Mouse (Mus musculus) intestine, embryonic 15.5 days (tissue): Measurements from ENCODE around the gene Idh2. TPM values are rescaled to one million over a fixed set of nuclear protein-coding genes. Genes with fewer than 3 reads are reported as not detected.
"Not testable (repeated sequence)": the region's sequence is repeated elsewhere in the genome, so short reads cannot be mapped to it uniquely, and the experiment has no call there.

Experiments
- ATAC-seq: fragments of 200-750 bp; cut with Nextera tagmentation; 2 replicates; pipeline ENCODE4 v1.8.0; 2017; ENCODE audit warnings: moderate TSS enrichment, moderate library complexity
- H3K27ac ChIP-seq: fragments of 300-500 bp; sonication (generic); 2 replicates; pipeline ENCODE4 v1.5.1; 2015; ENCODE audit warnings: mild to moderate bottlenecking, inconsistent platforms
- H3K27me3 ChIP-seq: fragments of 300-500 bp; sonication (generic); replicated peaks from 2 replicates; pipeline ENCODE4 v1.6.1; 2015; ENCODE audit warnings: inconsistent platforms
- H3K36me3 ChIP-seq: fragments of 300-500 bp; sonication (generic); 2 replicates; pipeline ENCODE4 v1.6.1; 2015; ENCODE audit warnings: inconsistent platforms
- H3K4me1 ChIP-seq: fragments of 300-500 bp; sonication (generic); replicated peaks from 2 replicates; pipeline ENCODE4 v1.6.1; 2015; ENCODE audit warnings: inconsistent platforms
- H3K4me2 ChIP-seq: fragments of 300-500 bp; sonication (generic); replicated peaks from 2 replicates; pipeline ENCODE4 v1.6.1; 2015; ENCODE audit warnings: mild to moderate bottlenecking, inconsistent platforms
- H3K4me3 ChIP-seq: fragments of 300-500 bp; sonication (generic); replicated peaks from 2 replicates; pipeline ENCODE4 v1.5.1; 2015; ENCODE audit warnings: inconsistent platforms
- H3K9ac ChIP-seq: fragments of 300-500 bp; sonication (generic); 2 replicates; pipeline ENCODE4 v1.6.1; 2015; ENCODE audit warnings: inconsistent platforms
- H3K9me3 ChIP-seq: fragments of 300-500 bp; sonication (generic); 2 replicates; pipeline ENCODE4 v1.6.1; 2016; ENCODE audit warnings: inconsistent platforms
- WGBS: fragments of 180-500 bp; shearing (Covaris S2); methylation state at CpG from one replicate; pipeline ENCODE4 v1.1.7; 2015; 5-methylcytosine and 5-hydroxymethylcytosine counted together
- polyA plus RNA-seq: library from polyadenylated mRNA; unstranded; fragments of >200 nt; fragmentation: Nextera tagmentation; extraction: Ambion mirVana; gene quantifications from 2 replicates; pipeline ENCODE4 v1.2.1, GENCODE M21; 2015

Idh2 gene
- polyA plus RNA-seq, 1 experiment from 2014 or later = 520 TPM

GRCm38 (mm10) chr7:80140815-80141214 lies 25.6 kb upstream of the Idh2 start:
- no peak overlapping the region for H3K27ac ChIP-seq
- H3K9ac ChIP-seq = no peak overlapping the region
- H3K9me3 ChIP-seq = no peaks in the 10 kb centered on the region
- peak; percentile 76 for ATAC-seq
- H3K36me3 ChIP-seq = no peaks in the 10 kb centered on the region
- no peaks in the 10 kb centered on the region for H3K27me3 ChIP-seq
- 13% methylated on average over 9 of the region's 9 CpGs for WGBS
- peaks cover 12% of the 10 kb centered on the region for H3K4me1 ChIP-seq
- H3K4me3 ChIP-seq = no peak overlapping the region
- H3K4me2 ChIP-seq = no peak overlapping the region

DNA sequence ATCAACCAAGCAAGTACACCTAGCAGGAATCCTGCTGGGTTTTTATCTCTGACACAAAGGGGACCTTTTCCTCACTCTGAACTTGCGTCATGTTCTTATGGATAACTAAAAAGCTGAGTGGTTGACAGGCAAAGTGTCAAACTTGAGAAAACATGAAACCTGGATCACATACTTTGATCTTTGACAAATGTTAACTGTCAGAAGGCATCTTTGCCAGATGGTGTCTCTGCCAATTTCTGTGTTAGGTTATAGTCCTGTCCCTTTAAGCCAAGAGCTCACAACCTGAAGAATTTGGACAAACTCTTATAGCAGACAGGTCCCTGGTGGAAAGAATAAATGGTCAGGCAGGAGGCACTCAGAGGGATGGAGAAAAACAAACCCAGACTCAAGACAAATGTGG lies 23.2 kb upstream of the Idh2 start:
- 88% methylated on average over 1 of the region's 1 CpGs for WGBS
- no peak for ATAC-seq

DNA sequence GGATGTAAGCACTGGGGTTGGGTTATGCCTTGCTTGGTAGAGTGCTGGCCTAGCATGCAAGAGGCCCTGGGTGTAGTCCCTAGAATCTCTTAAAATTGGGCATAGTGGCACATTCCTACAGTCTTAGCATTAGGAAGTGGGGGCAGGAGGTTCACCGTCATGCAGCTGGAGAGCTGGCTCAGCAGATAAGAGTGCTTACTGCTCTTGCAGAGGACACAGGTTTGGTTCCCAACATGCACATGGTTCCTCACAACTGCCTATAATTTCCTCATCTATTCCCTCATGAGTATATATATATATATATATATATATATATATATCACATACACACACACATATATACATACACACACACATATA lies 20.0 kb upstream of the Idh2 start:
- H3K4me1 ChIP-seq = peaks cover 15% of the 10 kb centered on the region
- no peak overlapping the region for H3K4me2 ChIP-seq
- H3K27ac ChIP-seq = peak overlapping the region; percentile 63; the same call in 1 of the 2 replicates
- no peaks in the 10 kb centered on the region for H3K9me3 ChIP-seq
- no peaks in the 10 kb centered on the region for H3K27me3 ChIP-seq
- no peak for ATAC-seq
- no peak overlapping the region for H3K9ac ChIP-seq
- no peak overlapping the region for H3K4me3 ChIP-seq
- WGBS = 67% methylated on average over 1 of the region's 1 CpGs
- no peaks in the 10 kb centered on the region for H3K36me3 ChIP-seq

More for the DNA sequence above, 23.2 kb upstream of the Idh2 start:
- no peaks in the 10 kb centered on the region for H3K9me3 ChIP-seq
- H3K4me3 ChIP-seq = no peak overlapping the region
- H3K4me1 ChIP-seq = peaks cover 15% of the 10 kb centered on the region
- no peaks in the 10 kb centered on the region for H3K36me3 ChIP-seq
- no peak overlapping the region for H3K9ac ChIP-seq
- no peak overlapping the region for H3K4me2 ChIP-seq
- H3K27me3 ChIP-seq = no peaks in the 10 kb centered on the region
- H3K27ac ChIP-seq = no peak overlapping the region

- no peak overlapping the region for H3K9ac ChIP-seq
- H3K27me3 ChIP-seq = no peaks in the 10 kb centered on the region
- H3K36me3 ChIP-seq = no peaks in the 10 kb centered on the region
- peak overlapping the region; percentile 63 for H3K27ac ChIP-seq
- WGBS = 39% methylated on average over 8 of the region's 8 CpGs
- peaks cover 17% of the 10 kb centered on the region for H3K4me1 ChIP-seq
- no peak overlapping the region for H3K4me3 ChIP-seq
- ATAC-seq = peak; percentile 69
- no peak overlapping the region for H3K4me2 ChIP-seq
- H3K9me3 ChIP-seq = no peaks in the 10 kb centered on the region
These were observed 19.4 kb upstream of the Idh2 start for GRCm38 (mm10) chr7:80134454-80135172.

DNA sequence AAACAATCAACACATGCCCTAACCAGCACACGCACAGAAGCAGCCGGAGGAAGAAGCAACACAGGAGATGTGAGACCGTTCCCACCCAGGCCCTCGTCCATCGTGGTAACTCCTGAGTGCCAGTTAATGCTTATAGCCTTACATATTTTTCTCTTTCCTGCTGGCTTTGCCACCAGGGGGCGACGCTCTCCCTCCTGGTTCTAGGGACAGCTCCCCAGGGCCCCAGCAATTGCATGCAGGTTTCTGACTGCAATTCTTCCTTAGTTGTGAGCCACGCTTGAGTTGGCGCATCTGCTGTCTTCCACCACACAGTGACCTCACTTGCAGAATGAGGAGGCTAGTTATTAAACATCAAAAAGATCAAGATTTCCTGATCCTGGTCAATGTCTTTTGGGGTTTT lies 17.3 kb upstream of the Idh2 start:
- Histone ChIP-seq H3K27me3 (no peaks in the 10 kb centered on the region), H3K4me1 (peaks cover 17% of the 10 kb centered on the region), H3K27ac (no peak overlapping the region), H3K4me3 (no peak overlapping the region), H3K9me3 (no peaks in the 10 kb centered on the region), H3K9ac (no peak overlapping the region), H3K4me2 (no peak overlapping the region), H3K36me3 (no peaks in the 10 kb centered on the region)
- ATAC-seq = no peak
- WGBS = 53% methylated on average over 9 of the region's 9 CpGs

GRCm38 (mm10) chr7:80131315-80131714 lies 16.1 kb upstream of the Idh2 start:
- WGBS = 74% methylated on average over 7 of the region's 7 CpGs
- H3K9me3 ChIP-seq, H3K4me2 ChIP-seq, ATAC-seq, H3K4me3 ChIP-seq, H3K9ac ChIP-seq, H3K27me3 ChIP-seq, H3K36me3 ChIP-seq, H3K27ac ChIP-seq: not testable (repeated sequence)
- H3K4me1 ChIP-seq = peaks cover 17% of the 10 kb centered on the region

- peak; percentile 70 for ATAC-seq
- Histone ChIP-seq H3K4me3 (no peak overlapping the region), H3K4me1 (peaks cover 17% of the 10 kb centered on the region), H3K27me3 (no peaks in the 10 kb centered on the region), H3K27ac (no peak overlapping the region), H3K36me3 (no peaks in the 10 kb centered on the region), H3K4me2 (0 out of 2 replicates have a peak overlapping the region, but pooled peaks have one; percentile 14), H3K9ac (no peak overlapping the region), H3K9me3 (no peaks in the 10 kb centered on the region)
- WGBS = 39% methylated on average over 12 of the region's 12 CpGs
These were observed 15.3 kb upstream of the Idh2 start for GRCm38 (mm10) chr7:80130344-80131055.

DNA sequence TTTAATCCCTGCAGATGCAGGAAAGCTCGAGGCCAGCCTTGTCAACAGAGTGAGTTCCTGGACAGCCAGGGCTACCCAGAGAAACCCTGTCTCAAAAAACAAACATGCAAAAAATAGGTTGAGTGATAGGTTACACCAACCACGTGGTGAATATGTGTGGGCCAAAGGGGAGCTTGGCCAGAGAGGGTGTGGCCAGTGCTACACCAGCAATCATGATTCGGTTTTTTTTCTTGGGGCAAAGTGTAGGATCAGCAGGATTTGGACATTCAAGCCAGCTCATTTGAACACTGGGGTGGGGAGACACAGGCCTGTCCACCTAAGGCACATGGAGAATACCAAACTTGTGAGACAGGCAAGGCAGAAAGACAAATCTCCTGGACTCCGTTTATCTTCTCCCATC lies 14.1 kb upstream of the Idh2 start:
- ATAC-seq = 0 out of 2 replicates have a peak, but pooled peaks have one; percentile 34
- no peak overlapping the region for H3K27ac ChIP-seq
- 55% methylated on average over 4 of the region's 4 CpGs for WGBS

GRCm38 (mm10) chr7:80123672-80124071 lies 8.5 kb upstream of the Idh2 start:
- H3K4me2 ChIP-seq = no peak overlapping the region
- no peaks in the 10 kb centered on the region for H3K27me3 ChIP-seq
- H3K36me3 ChIP-seq = no peaks in the 10 kb centered on the region
- 92% methylated on average over 2 of the region's 2 CpGs for WGBS
- no peaks in the 10 kb centered on the region for H3K9me3 ChIP-seq
- H3K9ac ChIP-seq = no peak overlapping the region
- no peak for ATAC-seq
- 0 out of 2 replicates have a peak, but pooled peaks cover 6% of the 10 kb centered on the region for H3K4me1 ChIP-seq
- no peak overlapping the region for H3K27ac ChIP-seq
- H3K4me3 ChIP-seq = no peak overlapping the region

More for the DNA sequence above, 14.1 kb upstream of the Idh2 start:
- Histone ChIP-seq H3K36me3 (no peaks in the 10 kb centered on the region), H3K27me3 (no peaks in the 10 kb centered on the region), H3K4me1 (peaks cover 8% of the 10 kb centered on the region), H3K4me3 (no peak overlapping the region), H3K9ac (no peak overlapping the region), H3K9me3 (no peaks in the 10 kb centered on the region), H3K4me2 (no peak overlapping the region)

GRCm38 (mm10) chr7:80123115-80123514 lies 7.9 kb upstream of the Idh2 start:
- no peaks in the 10 kb centered on the region for H3K9me3 ChIP-seq
- H3K4me1 ChIP-seq = 0 out of 2 replicates have a peak, but pooled peaks cover 6% of the 10 kb centered on the region
- H3K27ac ChIP-seq = no peak overlapping the region
- no peak overlapping the region for H3K4me2 ChIP-seq
- no peak for ATAC-seq
- no peaks in the 10 kb centered on the region for H3K36me3 ChIP-seq
- no peaks in the 10 kb centered on the region for H3K27me3 ChIP-seq
- H3K4me3 ChIP-seq = no peak overlapping the region
- no peak overlapping the region for H3K9ac ChIP-seq
- 39% methylated on average over 4 of the region's 4 CpGs for WGBS

- Histone ChIP-seq H3K4me2 (no peak overlapping the region), H3K36me3 (no peaks in the 10 kb centered on the region), H3K4me3 (no peak overlapping the region), H3K9me3 (no peaks in the 10 kb centered on the region), H3K9ac (no peak overlapping the region), H3K4me1 (0 out of 2 replicates have a peak, but pooled peaks cover 6% of the 10 kb centered on the region), H3K27ac (no peak overlapping the region), H3K27me3 (no peaks in the 10 kb centered on the region)
- ATAC-seq = peak; percentile 34; the same call in 1 of the 2 replicates
- 48% methylated on average over 5 of the region's 5 CpGs for WGBS
These were observed 5.9 kb upstream of the Idh2 start for GRCm38 (mm10) chr7:80121083-80121482.

- Histone ChIP-seq H3K27me3 (no peaks in the 10 kb centered on the region), H3K4me2 (no peak overlapping the region), H3K27ac (no peak overlapping the region), H3K9me3 (no peaks in the 10 kb centered on the region), H3K9ac (no peak overlapping the region), H3K4me1 (0 out of 2 replicates have a peak, but pooled peaks cover 6% of the 10 kb centered on the region), H3K36me3 (no peaks in the 10 kb centered on the region), H3K4me3 (no peak overlapping the region)
- no peak for ATAC-seq
- 65% methylated on average over 4 of the region's 4 CpGs for WGBS
These were observed 4.0 kb upstream of the Idh2 start for GRCm38 (mm10) chr7:80119198-80119597.
